Mouse (Mus musculus) lung, postnatal 0 days (tissue): ENCODE data around the gene Kifc3.

ENCODE experiments used
- CTCF ChIP-seq: IDR thresholded peaks from 2 replicates; pipeline ENCODE4 v1.5.1; 2016; ENCODE audit warnings: antibody characterized with exemption, mild to moderate bottlenecking
- EP300 ChIP-seq: IDR thresholded peaks from 2 replicates; pipeline ENCODE4 v1.6.1; 2016; ENCODE audit warnings: antibody characterized with exemption, mild to moderate bottlenecking, control low read depth

DNA sequence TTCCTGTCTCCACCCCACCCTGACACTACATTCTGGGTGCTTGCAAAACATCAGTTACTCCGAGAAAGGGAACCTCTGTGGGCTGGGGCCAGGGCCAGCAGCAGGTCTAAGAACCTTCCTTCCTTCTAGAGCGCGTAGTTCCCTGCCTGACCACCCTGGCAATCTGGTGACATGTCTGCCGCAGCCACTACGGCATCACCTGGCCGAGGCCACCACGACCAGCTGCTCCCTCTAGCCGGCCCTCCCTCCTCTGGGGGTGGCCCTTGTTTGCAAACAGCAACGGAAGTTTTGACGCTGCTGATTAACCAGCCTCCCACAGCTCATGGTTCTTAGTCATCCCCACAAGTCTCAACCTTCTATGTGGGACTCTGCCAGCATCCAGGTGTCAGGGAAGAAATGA is 53.2 kb downstream of the Kifc3 start:
- TF ChIP-seq CTCF (no peak), EP300 (no peak)
